Mouse (Mus musculus) ES-Bruce4 (cell line): ENCODE results near the gene Tmem44. TPM values are rescaled to one million over a fixed set of nuclear protein-coding genes. Genes with fewer than 3 reads are reported as not detected.

Experiments used
- H3K27ac ChIP-seq: 2 replicates; pipeline ENCODE4 v1.5.1; 2012; ENCODE audit warnings: low read length, inconsistent platforms; ENCODE audit not compliant: insufficient read depth
- H3K27me3 ChIP-seq: 2 replicates; pipeline ENCODE4 v1.6.1; 2012; ENCODE audit warnings: mild to moderate bottlenecking, low read length, inconsistent platforms; ENCODE audit not compliant: control insufficient read depth, poor library complexity, insufficient read depth, severe bottlenecking
- H3K36me3 ChIP-seq: 2 replicates; pipeline ENCODE4 v1.6.1; 2012; ENCODE audit warnings: inconsistent platforms, mild to moderate bottlenecking, low read length, moderate library complexity; ENCODE audit not compliant: control insufficient read depth, poor library complexity, insufficient read depth, severe bottlenecking
- H3K4me1 ChIP-seq: one replicate; pipeline ENCODE4 v1.8.1; 2011; ENCODE audit warnings: low read length; ENCODE audit not compliant: control insufficient read depth, insufficient read depth
- H3K4me3 ChIP-seq: 2 replicates; pipeline ENCODE4 v1.5.1; 2011; ENCODE audit warnings: low read depth, mild to moderate bottlenecking, low read length
- H3K9ac ChIP-seq: 2 replicates; pipeline ENCODE4 v1.6.1; 2012; ENCODE audit warnings: low read depth, mild to moderate bottlenecking, inconsistent platforms; ENCODE audit not compliant: poor library complexity, severe bottlenecking
- H3K9me3 ChIP-seq: replicated peaks from 2 replicates; pipeline ENCODE4 v1.6.1; 2012; ENCODE audit warnings: mild to moderate bottlenecking, low read length, inconsistent platforms; ENCODE audit not compliant: control insufficient read depth, poor library complexity, insufficient read depth, severe bottlenecking
- CTCF ChIP-seq: IDR thresholded peaks from one replicate; pipeline ENCODE4 v1.8.1; 2011; ENCODE audit warnings: low read depth, low read length
- EP300 ChIP-seq: IDR thresholded peaks from 2 replicates; pipeline ENCODE4 v1.6.1; 2011; ENCODE audit warnings: low read depth, low read length; ENCODE audit not compliant: insufficient read depth
- POLR2A ChIP-seq: IDR thresholded peaks from one replicate; pipeline ENCODE4 v1.8.1; 2011; ENCODE audit warnings: low read length; ENCODE audit not compliant: insufficient read depth
- polyA plus RNA-seq: library from polyadenylated mRNA; stranded (reverse); fragments of >200 nt; gene quantifications from 2 replicates; pipeline ENCODE4 v1.2.4, GENCODE M21; 2011; ENCODE audit warnings: low read depth; ENCODE audit not compliant: missing spikeins, insufficient read depth, insufficient read length

Tmem44 gene
- polyA plus RNA-seq, 1 experiment: 4.2 TPM

GRCm38 (mm10) chr16:30490791-30491190, 59.9 kb downstream of the Tmem44 start:
- no peaks in the 10 kb centered on the region for H3K36me3 ChIP-seq
- H3K9ac ChIP-seq: no peak overlapping the region
- no peak overlapping the region for H3K27ac ChIP-seq
- H3K9me3 ChIP-seq: no peaks in the 10 kb centered on the region
- no peak for TF ChIP-seq POLR2A
- no peak for TF ChIP-seq EP300
- H3K27me3 ChIP-seq: 0 out of 2 replicates have a peak, but pooled peaks cover 1% of the 10 kb centered on the region
- no peaks in the 10 kb centered on the region for H3K4me1 ChIP-seq
- H3K4me3 ChIP-seq: no peak overlapping the region

- H3K36me3 ChIP-seq: no peaks in the 10 kb centered on the region
Observed at GRCm38 (mm10) chr16:30490316-30490715, 60.3 kb downstream of the Tmem44 start.

GRCm38 (mm10) chr16:30489662-30490061, 61.0 kb downstream of the Tmem44 start:
- TF ChIP-seq CTCF (no peak), POLR2A (no peak), EP300 (no peak)
- Histone ChIP-seq H3K9me3 (no peaks in the 10 kb centered on the region), H3K9ac (no peak overlapping the region), H3K27me3 (0 out of 2 replicates have a peak, but pooled peaks cover 1% of the 10 kb centered on the region), H3K27ac (no peak overlapping the region), H3K36me3 (no peaks in the 10 kb centered on the region), H3K4me3 (no peak overlapping the region), H3K4me1 (no peaks in the 10 kb centered on the region)

More at GRCm38 (mm10) chr16:30490316-30490715, 60.3 kb downstream of the Tmem44 start:
- TF ChIP-seq EP300 (no peak), CTCF (no peak), POLR2A (no peak)
- Histone ChIP-seq H3K27ac (no peak overlapping the region), H3K9me3 (no peaks in the 10 kb centered on the region), H3K4me3 (no peak overlapping the region), H3K27me3 (0 out of 2 replicates have a peak, but pooled peaks cover 1% of the 10 kb centered on the region), H3K9ac (no peak overlapping the region), H3K4me1 (no peaks in the 10 kb centered on the region)

- Histone ChIP-seq H3K9ac (no peak overlapping the region), H3K4me3 (no peak overlapping the region), H3K36me3 (no peaks in the 10 kb centered on the region), H3K27ac (no peak overlapping the region), H3K4me1 (no peaks in the 10 kb centered on the region), H3K27me3 (0 out of 2 replicates have a peak, but pooled peaks cover 1% of the 10 kb centered on the region), H3K9me3 (no peaks in the 10 kb centered on the region)
- TF ChIP-seq EP300 (no peak), CTCF (no peak), POLR2A (no peak)
Observed at GRCm38 (mm10) chr16:30486498-30486897, 64.1 kb downstream of the Tmem44 start.

GRCm38 (mm10) chr16:30477791-30478190, 72.9 kb downstream of the Tmem44 start:
- H3K36me3 ChIP-seq: no peaks in the 10 kb centered on the region
- no peaks in the 10 kb centered on the region for H3K9me3 ChIP-seq
- no peak overlapping the region for H3K4me3 ChIP-seq
- H3K4me1 ChIP-seq: no peaks in the 10 kb centered on the region
- TF ChIP-seq POLR2A (no peak), EP300 (no peak), CTCF (no peak)
- no peak overlapping the region for H3K9ac ChIP-seq
- H3K27me3 ChIP-seq: no peaks in the 10 kb centered on the region
- no peak overlapping the region for H3K27ac ChIP-seq

- H3K27ac ChIP-seq: no peak overlapping the region
- no peaks in the 10 kb centered on the region for H3K9me3 ChIP-seq
- H3K36me3 ChIP-seq: no peaks in the 10 kb centered on the region
- H3K9ac ChIP-seq: no peak overlapping the region
- no peak overlapping the region for H3K4me3 ChIP-seq
- TF ChIP-seq POLR2A (no peak), EP300 (no peak), CTCF (no peak)
- no peaks in the 10 kb centered on the region for H3K4me1 ChIP-seq
- H3K27me3 ChIP-seq: no peaks in the 10 kb centered on the region
Observed at GRCm38 (mm10) chr16:30477006-30477405, 73.6 kb downstream of the Tmem44 start.
